Mouse (Mus musculus) left cerebral cortex, postnatal 10 days (tissue): Measurements from ENCODE around the gene Slfn4. TPM values are rescaled to one million over a fixed set of nuclear protein-coding genes. Genes with fewer than 3 reads are reported as not detected.
A peak's percentile ranks its signal among the peaks of the same experiment; 100 is the strongest.
"Not testable (repeated sequence)": the region's sequence is repeated elsewhere in the genome, so short reads cannot be mapped to it uniquely, and the experiment has no call there.

ENCODE experiments used
- DNase-seq, 2 experiments: peaks; one replicate each; pipeline ENCODE4 v3.0.0; 2021 to 2022; ENCODE audit warnings: low spot score in 2 of 2, mixed read lengths in 1 of 2; ENCODE audit errors: extremely low spot score in 1 of 2
- intact Hi-C: fragments of 180-260 bp; cut with DNase I; formaldehyde crosslinking; loops from one replicate; pipeline ENCODE4 v1.15.1; 2025
- total RNA-seq, 2 experiments: library from RNA; stranded (reverse); gene quantifications; 2 replicates each; pipeline ENCODE4 v1.2.3; 2021

The Slfn4 gene
- total RNA-seq = not detected

GRCm38 (mm10) chr11:83174948-83175539 lies at the start of gene Slfn4:
Slfn4 (plus strand) TSS chr11:83175186.
- intact Hi-C loops = no loop called here
- DNase-seq = no peak

- DNase-seq, intact Hi-C loops: not testable (repeated sequence)
Observed at GRCm38 (mm10) chr11:83125633-83126032, 49.4 kb upstream of the Slfn4 start.

- intact Hi-C loops, DNase-seq: not testable (repeated sequence)
Observed at GRCm38 (mm10) chr11:83137253-83137652, 37.7 kb upstream of the Slfn4 start.

GRCm38 (mm10) chr11:83148939-83149338 lies 26.0 kb upstream of the Slfn4 start:
- DNase-seq, intact Hi-C loops: not testable (repeated sequence)

GRCm38 (mm10) chr11:83191134-83191893 lies 16.3 kb downstream of the Slfn4 start, which contains the start of gene Slfn3:
Slfn3 (plus strand) TSS chr11:83191330.
- intact Hi-C loops = no loop called here
- peak in 1 of 2 experiments; percentile 48 for DNase-seq

- no peak for DNase-seq
- intact Hi-C loops = loop anchor here (1.0 kb wide), 1 partner anchor 277 kb away; no protein-coding TSS in a partner anchor
Observed at GRCm38 (mm10) chr11:83192001-83192400, 17.0 kb downstream of the Slfn4 start.

GRCm38 (mm10) chr11:83205002-83205401 lies 30.0 kb downstream of the Slfn4 start:
- no peak for DNase-seq
- intact Hi-C loops = no loop called here

- intact Hi-C loops = no loop called here
- no peak for DNase-seq
Observed at GRCm38 (mm10) chr11:83216119-83216518, 41.1 kb downstream of the Slfn4 start.

GRCm38 (mm10) chr11:83221328-83221877 lies 46.4 kb downstream of the Slfn4 start:
- no peak for DNase-seq
- intact Hi-C loops = no loop called here

- intact Hi-C loops = no loop called here
- DNase-seq = no peak
Observed at GRCm38 (mm10) chr11:83223367-83223766, 48.4 kb downstream of the Slfn4 start.

- intact Hi-C loops, DNase-seq: not testable (repeated sequence)
Observed at GRCm38 (mm10) chr11:83223793-83224192, 48.8 kb downstream of the Slfn4 start.

- intact Hi-C loops = no loop called here
- no peak for DNase-seq
Observed at GRCm38 (mm10) chr11:83224217-83224616, 49.2 kb downstream of the Slfn4 start.

GRCm38 (mm10) chr11:83224750-83225149 lies 49.8 kb downstream of the Slfn4 start:
- no peak for DNase-seq
- intact Hi-C loops = no loop called here

- no peak for DNase-seq
- intact Hi-C loops = no loop called here
Observed at GRCm38 (mm10) chr11:83225371-83225960, 50.5 kb downstream of the Slfn4 start.

- no peak for DNase-seq
- intact Hi-C loops = no loop called here
Observed at GRCm38 (mm10) chr11:83227926-83228723, 53.1 kb downstream of the Slfn4 start.

- intact Hi-C loops = no loop called here
- DNase-seq = no peak
Observed at GRCm38 (mm10) chr11:83230966-83231365, 56.0 kb downstream of the Slfn4 start.

- intact Hi-C loops, DNase-seq: not testable (repeated sequence)
Observed at GRCm38 (mm10) chr11:83233621-83234020, 58.6 kb downstream of the Slfn4 start.

- intact Hi-C loops, DNase-seq: not testable (repeated sequence)
Observed at GRCm38 (mm10) chr11:83237390-83237789, 62.4 kb downstream of the Slfn4 start.

GRCm38 (mm10) chr11:83238389-83238788 lies 63.4 kb downstream of the Slfn4 start:
- intact Hi-C loops = no loop called here
- no peak for DNase-seq
